Mouse (Mus musculus) heart, adult 9 months (tissue): Measurements from ENCODE around the gene Acot2.
"Not testable (repeated sequence)": the region's sequence is repeated elsewhere in the genome, so short reads cannot be mapped to it uniquely, and the experiment has no call there.

Experiments used
- DNase-seq, 2 experiments: peaks; one replicate each; pipeline ENCODE4 v3.0.0; 2022; ENCODE audit warnings: low spot score in 2 of 2

Acot2 gene

GRCm38 (mm10) chr12:83998341-83999107, 10.9 kb downstream of the Acot2 start:
- no peak for DNase-seq

- DNase-seq = peak; percentile 47 to 82
These were observed 11.6 kb downstream of the Acot2 start for GRCm38 (mm10) chr12:83999237-83999636.

GRCm38 (mm10) chr12:84000418-84000817, 12.8 kb downstream of the Acot2 start:
- DNase-seq = no peak

GRCm38 (mm10) chr12:84003866-84004265, 16.2 kb downstream of the Acot2 start:
- DNase-seq = no peak

- no peak for DNase-seq
These were observed 20.6 kb downstream of the Acot2 start for GRCm38 (mm10) chr12:84008251-84008650.

GRCm38 (mm10) chr12:84008729-84009128, 21.1 kb downstream of the Acot2 start:
- DNase-seq = no peak

GRCm38 (mm10) chr12:84009171-84009965, 21.7 kb downstream of the Acot2 start, which contains the start of gene Acot1:
Gene Acot1, plus strand, starts transcription at chr12:84009490.
- DNase-seq = peak; percentile 76 to 84

- DNase-seq = no peak
These were observed 22.5 kb downstream of the Acot2 start for GRCm38 (mm10) chr12:84010201-84010600.

- peak; percentile 54 to 60 for DNase-seq
These were observed 23.8 kb downstream of the Acot2 start for GRCm38 (mm10) chr12:84011251-84012040.

GRCm38 (mm10) chr12:84013130-84013529, 25.5 kb downstream of the Acot2 start:
- no peak for DNase-seq

- no peak for DNase-seq
These were observed 26.0 kb downstream of the Acot2 start for GRCm38 (mm10) chr12:84013701-84014100.

GRCm38 (mm10) chr12:84020528-84020927, 32.9 kb downstream of the Acot2 start:
- DNase-seq = peak; percentile 57 to 82

- DNase-seq = not testable (repeated sequence)
These were observed 34.6 kb downstream of the Acot2 start for GRCm38 (mm10) chr12:84022266-84022665.

- DNase-seq = no peak
These were observed 35.5 kb downstream of the Acot2 start for GRCm38 (mm10) chr12:84023052-84023745.

- DNase-seq = no peak
These were observed 38.2 kb downstream of the Acot2 start for GRCm38 (mm10) chr12:84025888-84026287.

GRCm38 (mm10) chr12:84028328-84028727, 40.7 kb downstream of the Acot2 start:
- DNase-seq = not testable (repeated sequence)

- DNase-seq = not testable (repeated sequence)
These were observed 41.4 kb downstream of the Acot2 start for GRCm38 (mm10) chr12:84029043-84029442.

GRCm38 (mm10) chr12:84030659-84031332, 43.1 kb downstream of the Acot2 start:
- peak; percentile 47 to 72 for DNase-seq

GRCm38 (mm10) chr12:84032854-84033253, 45.2 kb downstream of the Acot2 start:
- DNase-seq = no peak

GRCm38 (mm10) chr12:84033302-84033701, 45.6 kb downstream of the Acot2 start:
- not testable (repeated sequence) for DNase-seq

- DNase-seq = no peak
These were observed 46.4 kb downstream of the Acot2 start for GRCm38 (mm10) chr12:84034108-84034507.
